20 mouse cellular contexts compared by ENCODE assay signal in the genomic region with DNA sequence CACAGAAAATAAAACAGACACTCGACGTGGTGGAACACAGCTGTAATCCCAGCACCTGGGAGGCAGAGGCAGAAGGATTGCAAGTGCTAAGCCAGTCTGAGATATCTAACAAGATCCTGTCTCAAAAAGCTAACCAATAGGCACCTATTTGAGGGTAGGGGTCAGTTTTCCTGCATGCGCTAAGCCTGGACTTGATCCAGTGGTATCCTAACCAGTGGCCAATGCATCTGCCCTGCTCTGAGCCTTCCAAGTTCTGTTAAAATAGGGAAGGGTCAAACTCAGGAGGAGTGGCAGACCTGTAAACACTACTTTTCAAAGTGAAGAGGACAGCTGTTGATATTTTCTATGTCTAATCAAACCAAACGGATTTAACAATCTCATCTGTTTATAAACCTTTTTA. TPM values are rescaled to one million over a fixed set of nuclear protein-coding genes. Genes with fewer than 3 reads are reported as not detected.
DNase-seq lines count a peak whose midpoint lies in the region; ATAC-seq lines count a peak whose summit lies in the region.
"Had no signal": no experiment of that assay in that cellular context is flagged by ENCODE, and none has a peak within 500 bp of the region (broad histone marks: within the 10 kb centered on the region; RNA-seq: fewer than 3 reads in every experiment).

No protein-coding gene starts in this region.

- H3K9ac ChIP-seq in forebrain, embryonic 11.5 days (ENCODE audit: low read length): no peak overlapping the region
- H3K9ac ChIP-seq in kidney, embryonic 16.5 days (replicated peaks; ENCODE audit: low read length): no peak overlapping the region
- no peak overlapping the region for H3K9ac ChIP-seq in hindbrain, embryonic 13.5 days
- H3K9ac ChIP-seq in midbrain, embryonic 16.5 days (ENCODE audit: low read depth, low read length): no peak overlapping the region
- H3K9ac ChIP-seq: kidney, embryonic 15.5 days had no signal

- H3K4me2 ChIP-seq in forebrain, embryonic 11.5 days (ENCODE audit: low read depth, low read length, severe bottlenecking): no peak overlapping the region
- H3K4me2 ChIP-seq in kidney, embryonic 16.5 days (replicated peaks; ENCODE audit: low read depth, low read length): no peak overlapping the region
- H3K4me2 ChIP-seq in hindbrain, embryonic 13.5 days: no peak overlapping the region
- no peak overlapping the region for H3K4me2 ChIP-seq in midbrain, embryonic 16.5 days (ENCODE audit: low read length)
- H3K4me2 ChIP-seq: kidney, embryonic 15.5 days; liver, embryonic 11.5 days had no signal

- H3K4me3 ChIP-seq in forebrain, embryonic 11.5 days (ENCODE audit: low read depth, low read length): no peak overlapping the region
- H3K4me3 ChIP-seq in forebrain, embryonic 10.5 days: no peak overlapping the region
- H3K4me3 ChIP-seq in kidney, embryonic 16.5 days (ENCODE audit: low read length): no peak overlapping the region
- H3K4me3 ChIP-seq in hindbrain, embryonic 13.5 days: no peak overlapping the region
- no peak overlapping the region for H3K4me3 ChIP-seq in midbrain, embryonic 16.5 days (ENCODE audit: low read depth, low read length)
- H3K4me3 ChIP-seq: kidney, embryonic 15.5 days; limb, embryonic 10.5 days had no signal

- no peak for ATAC-seq in forebrain, embryonic 11.5 days (replicated peaks; ENCODE audit: low FRiP score)
- no peak for ATAC-seq in kidney, embryonic 16.5 days (ENCODE audit: low FRiP score, low TSS enrichment)
- no peak for ATAC-seq in hindbrain, embryonic 13.5 days (ENCODE audit: low FRiP score)
- no peak for ATAC-seq in midbrain, embryonic 16.5 days
- ATAC-seq: intestine, embryonic 16.5 days had no signal

- H3K9me3 ChIP-seq in forebrain, embryonic 11.5 days (ENCODE audit: control insufficient read depth, low read length): no peaks in the 10 kb centered on the region
- H3K9me3 ChIP-seq in forebrain, embryonic 10.5 days: no peaks in the 10 kb centered on the region
- H3K9me3 ChIP-seq in kidney, embryonic 16.5 days (ENCODE audit: low read length): no peaks in the 10 kb centered on the region
- no peaks in the 10 kb centered on the region for H3K9me3 ChIP-seq in hindbrain, embryonic 13.5 days
- H3K9me3 ChIP-seq in midbrain, embryonic 16.5 days (replicated peaks; ENCODE audit: control insufficient read depth, low read length, poor library complexity, severe bottlenecking): no peaks in the 10 kb centered on the region
- H3K9me3 ChIP-seq: kidney, embryonic 15.5 days; limb, embryonic 10.5 days had no signal

- 90% methylated on average over 4 of the region's 4 CpGs for WGBS in forebrain, embryonic 11.5 days
- WGBS in forebrain, embryonic 10.5 days: 97% methylated on average over 4 of the region's 4 CpGs
- 83% methylated on average over 4 of the region's 4 CpGs for WGBS in kidney, embryonic 16.5 days
- 90% methylated on average over 4 of the region's 4 CpGs for WGBS in hindbrain, embryonic 13.5 days
- 91% methylated on average over 4 of the region's 4 CpGs for whole genome bisulfite sequencing in midbrain, embryonic 16.5 days

- no peak for DNase-seq in forebrain, embryonic 11.5 days (ENCODE audit: low spot score)
- no peak for DNase-seq in forebrain, embryonic 10.5 days (ENCODE audit: extremely low spot score, low spot score)
- DNase-seq in kidney, postnatal 36 days: no peak
- DNase-seq in layer of hippocampus, postnatal 25 days (ENCODE audit: extremely low spot score in 1 of 2, low spot score in 1 of 2): no peak
- DNase-seq in thymus, postnatal 4 days: no peak
- DNase-seq: cerebellum, adult 11 months; cerebellum, postnatal 36 days; heart, postnatal 36 days; lung, adult 2 months; retina, postnatal 1 day; right cerebral cortex, postnatal 4 days had no signal

- no peaks in the 10 kb centered on the region; the same call in 1 of the 2 replicates for H3K36me3 ChIP-seq in forebrain, embryonic 11.5 days (ENCODE audit: control insufficient read depth, insufficient read depth, low read length)
- H3K36me3 ChIP-seq in forebrain, embryonic 10.5 days (replicated peaks): peaks cover 73% of the 10 kb centered on the region
- H3K36me3 ChIP-seq in kidney, embryonic 16.5 days (ENCODE audit: insufficient read depth, low read length): peaks cover 17% of the 10 kb centered on the region
- H3K36me3 ChIP-seq in hindbrain, embryonic 13.5 days: peaks cover 46% of the 10 kb centered on the region
- peaks cover 6% of the 10 kb centered on the region for H3K36me3 ChIP-seq in midbrain, embryonic 16.5 days (ENCODE audit: control insufficient read depth, insufficient read depth, low read length)

- peak overlapping the region; percentile 12; the same call in 1 of the 2 replicates for H3K27ac ChIP-seq in forebrain, embryonic 11.5 days (ENCODE audit: low read depth, low read length)
- no peak overlapping the region for H3K27ac ChIP-seq in forebrain, embryonic 10.5 days
- H3K27ac ChIP-seq in kidney, embryonic 16.5 days (ENCODE audit: low read length): 0 out of 2 replicates have a peak overlapping the region, but pooled peaks have one; percentile 3
- peak overlapping the region; percentile 89; the same call in 1 of the 2 replicates for H3K27ac ChIP-seq in hindbrain, embryonic 13.5 days
- peak overlapping the region; percentile 81; the same call in 1 of the 2 replicates for H3K27ac ChIP-seq in midbrain, embryonic 16.5 days (ENCODE audit: low read length)
- H3K27ac ChIP-seq: limb, embryonic 10.5 days; macrophage had no signal

- H3K27me3 ChIP-seq in forebrain, embryonic 11.5 days (ENCODE audit: control insufficient read depth, insufficient read depth, low read length): no peaks in the 10 kb centered on the region
- no peaks in the 10 kb centered on the region for H3K27me3 ChIP-seq in forebrain, embryonic 10.5 days (ENCODE audit: poor library complexity, severe bottlenecking)
- H3K27me3 ChIP-seq in kidney, embryonic 16.5 days (ENCODE audit: insufficient read depth, low read length): no peaks in the 10 kb centered on the region
- H3K27me3 ChIP-seq in hindbrain, embryonic 13.5 days: no peaks in the 10 kb centered on the region
- no peaks in the 10 kb centered on the region for H3K27me3 ChIP-seq in midbrain, embryonic 16.5 days (ENCODE audit: control insufficient read depth, insufficient read depth, low read depth, low read length)
- H3K27me3 ChIP-seq: CH12.LX; kidney, embryonic 15.5 days had no signal

- H3K4me1 ChIP-seq in forebrain, embryonic 11.5 days (replicated peaks; ENCODE audit: control insufficient read depth, insufficient read depth, low read length): peaks cover 5% of the 10 kb centered on the region
- H3K4me1 ChIP-seq in forebrain, embryonic 10.5 days: peaks cover 14% of the 10 kb centered on the region
- no peaks in the 10 kb centered on the region; the same call in 1 of the 2 replicates for H3K4me1 ChIP-seq in kidney, embryonic 16.5 days (ENCODE audit: insufficient read depth, low read length)
- peaks cover 20% of the 10 kb centered on the region for H3K4me1 ChIP-seq in hindbrain, embryonic 13.5 days (replicated peaks)
- H3K4me1 ChIP-seq in midbrain, embryonic 16.5 days (ENCODE audit: control insufficient read depth, insufficient read depth, low read length): peaks cover 15% of the 10 kb centered on the region
- H3K4me1 ChIP-seq: limb, embryonic 10.5 days had no signal

RNA-seq across cellular contexts. Expression of gene Mfap3, which starts 13.8 kb away (rescaled TPM):
- polyA plus RNA-seq in forebrain, embryonic 11.5 days (2014; fragmentation: Nextera tagmentation; extraction: Ambion mirVana): 54.9 and 56.6 TPM in 2 replicates
- polyA plus RNA-seq in forebrain, embryonic 10.5 days (2016; fragmentation: Nextera tagmentation; extraction: Ambion mirVana): 42.8 and 52.6 TPM in 2 replicates
- 50.7 and 51.3 TPM in 2 replicates for polyA plus RNA-seq in kidney, embryonic 16.5 days (2015; fragmentation: Nextera tagmentation; extraction: Ambion mirVana)
- polyA plus RNA-seq in hindbrain, embryonic 13.5 days (2015; fragmentation: Nextera tagmentation; extraction: Ambion mirVana): 62.7 and 66.8 TPM in 2 replicates
- 63.8 and 64.3 TPM in 2 replicates for polyA plus RNA-seq in midbrain, embryonic 16.5 days (2015; fragmentation: Nextera tagmentation; extraction: Ambion mirVana)
- 10 to 100 TPM; 29.5 to 36.4 TPM for total RNA-seq in layer of hippocampus, postnatal 25 days (2021)

RNA-seq across cellular contexts. Expression of gene Fam114a2, which starts 13.9 kb away (rescaled TPM):
- polyA plus RNA-seq in forebrain, embryonic 11.5 days (2014; fragmentation: Nextera tagmentation; extraction: Ambion mirVana): 50.8 and 54.5 TPM in 2 replicates
- 64.5 and 65.6 TPM in 2 replicates for polyA plus RNA-seq in forebrain, embryonic 10.5 days (2016; fragmentation: Nextera tagmentation; extraction: Ambion mirVana)
- 87.2 and 96.8 TPM in 2 replicates for polyA plus RNA-seq in kidney, embryonic 16.5 days (2015; fragmentation: Nextera tagmentation; extraction: Ambion mirVana)
- 92.7 and 94.9 TPM in 2 replicates for polyA plus RNA-seq in hindbrain, embryonic 13.5 days (2015; fragmentation: Nextera tagmentation; extraction: Ambion mirVana)
- 77.4 and 88.9 TPM in 2 replicates for polyA plus RNA-seq in midbrain, embryonic 16.5 days (2015; fragmentation: Nextera tagmentation; extraction: Ambion mirVana)
- total RNA-seq in layer of hippocampus, postnatal 25 days (2021): 10 to 100 TPM; 33.2 to 35.8 TPM
